ENCODE assay signal across 9 mouse cellular contexts in the genomic region with DNA sequence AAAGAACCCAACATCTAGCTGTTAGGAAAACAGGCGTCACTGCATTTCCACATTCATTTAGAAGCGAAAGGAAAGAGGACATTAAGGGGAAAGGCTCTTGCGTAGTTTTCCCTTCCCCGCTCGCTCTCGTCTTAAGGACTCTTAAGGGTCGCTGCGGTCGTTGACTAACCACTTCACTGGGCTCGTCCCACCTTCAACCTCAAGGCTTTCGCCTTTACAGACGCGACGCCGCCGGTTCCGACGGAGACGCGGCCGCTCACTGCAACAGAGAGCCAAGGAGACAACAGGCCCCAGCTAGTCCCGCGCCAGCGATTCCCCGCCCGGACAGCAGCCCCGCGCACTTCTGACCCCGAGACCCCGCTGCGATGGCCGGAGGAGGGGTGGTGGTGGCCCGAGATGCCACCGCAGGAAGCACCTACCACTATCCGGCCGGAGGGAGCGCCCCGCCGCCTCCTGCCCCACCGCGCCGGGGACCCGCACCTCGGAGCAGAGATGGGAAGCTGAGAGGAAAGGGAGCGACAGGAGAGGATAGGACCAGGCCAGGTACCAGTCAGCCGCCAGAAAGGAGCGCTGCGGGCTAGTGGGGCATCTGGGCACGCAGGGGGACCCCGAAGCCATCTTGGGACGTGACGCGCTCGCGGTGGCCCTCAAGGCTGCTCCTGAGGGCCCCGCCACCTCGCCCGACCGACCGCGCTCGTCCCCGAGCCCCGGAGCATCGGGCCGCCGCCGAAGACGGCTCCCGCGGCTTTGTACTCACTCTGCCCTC. TPM values are rescaled to one million over a fixed set of nuclear protein-coding genes. Genes with fewer than 3 reads are reported as not detected.
A peak's percentile ranks its signal among the peaks of the same experiment; 100 is the strongest.
DNase-seq lines count a peak whose midpoint lies in the region; ATAC-seq lines count a peak whose summit lies in the region.
"Had no signal": no experiment of that assay in that cellular context is flagged by ENCODE, and none has a peak within 500 bp of the region (broad histone marks: within the 10 kb centered on the region; RNA-seq: fewer than 3 reads in every experiment).

No protein-coding gene starts in this region.

- H3K27ac ChIP-seq in brown adipose tissue, adult 24 weeks (replicated peaks; ENCODE audit: low read depth, low read length), result peak overlapping the region; percentile 96
- H3K27ac ChIP-seq in forebrain, embryonic 15.5 days (replicated peaks), result peak overlapping the region; percentile 99
- H3K27ac ChIP-seq in hindbrain, embryonic 16.5 days (ENCODE audit: low read depth, low read length), result peak overlapping the region; percentile 96
- peak overlapping the region; percentile 98 for H3K27ac ChIP-seq in limb, embryonic 12.5 days
- H3K27ac ChIP-seq in midbrain, embryonic 10.5 days (replicated peaks), result peak overlapping the region; percentile 99

- H3K4me3 ChIP-seq in brown adipose tissue, adult 24 weeks (ENCODE audit: insufficient read depth, low read depth, low read length), result peak overlapping the region; percentile 98
- H3K4me3 ChIP-seq in forebrain, embryonic 15.5 days, result peak overlapping the region; percentile 100
- H3K4me3 ChIP-seq in hindbrain, embryonic 16.5 days (ENCODE audit: low read length), result peak overlapping the region; percentile 73
- peak overlapping the region; percentile 99 for H3K4me3 ChIP-seq in limb, embryonic 12.5 days (replicated peaks)
- peak overlapping the region; percentile 89 for H3K4me3 ChIP-seq in midbrain, embryonic 10.5 days

- no peaks in the 10 kb centered on the region for H3K9me3 ChIP-seq in forebrain, embryonic 15.5 days
- H3K9me3 ChIP-seq in hindbrain, embryonic 16.5 days (ENCODE audit: control insufficient read depth, low read length), result no peaks in the 10 kb centered on the region
- H3K9me3 ChIP-seq in limb, embryonic 12.5 days, result no peaks in the 10 kb centered on the region
- no peaks in the 10 kb centered on the region for H3K9me3 ChIP-seq in midbrain, embryonic 10.5 days (replicated peaks)

- H3K9ac ChIP-seq in forebrain, embryonic 15.5 days (replicated peaks), result peak overlapping the region; percentile 100
- H3K9ac ChIP-seq in hindbrain, embryonic 16.5 days (ENCODE audit: low read depth, low read length), result peak overlapping the region; percentile 93
- peak overlapping the region; percentile 99 for H3K9ac ChIP-seq in limb, embryonic 12.5 days (replicated peaks)

- no peaks in the 10 kb centered on the region for H3K27me3 ChIP-seq in forebrain, embryonic 15.5 days
- H3K27me3 ChIP-seq in hindbrain, embryonic 16.5 days (replicated peaks; ENCODE audit: control insufficient read depth, insufficient read depth, low read length), result no peaks in the 10 kb centered on the region
- no peaks in the 10 kb centered on the region for H3K27me3 ChIP-seq in limb, embryonic 12.5 days
- H3K27me3 ChIP-seq in midbrain, embryonic 10.5 days (ENCODE audit: low read depth, poor library complexity, severe bottlenecking), result no peaks in the 10 kb centered on the region

- DNase-seq in adrenal gland, adult 2 months, result peak; percentile 79
- no peak for DNase-seq in adrenal gland, adult (ENCODE audit: inconsistent age in 2 of 2, low spot score in 1 of 2)
- no peak for DNase-seq in midbrain, embryonic 10.5 days (ENCODE audit: low spot score)
- peak; percentile 37 for DNase-seq in right cerebral cortex, postnatal 14 days

- under 1% methylated on average over 71 of the region's 71 CpGs for WGBS in forebrain, embryonic 15.5 days
- under 1% methylated on average over 63 of the region's 71 CpGs for WGBS in hindbrain, embryonic 16.5 days
- WGBS in limb, embryonic 12.5 days, result under 1% methylated on average over 65 of the region's 71 CpGs
- WGBS in midbrain, embryonic 10.5 days, result under 1% methylated on average over 71 of the region's 71 CpGs

- H3K4me2 ChIP-seq in forebrain, embryonic 15.5 days (replicated peaks), result peak overlapping the region; percentile 64
- peak overlapping the region; percentile 63 for H3K4me2 ChIP-seq in hindbrain, embryonic 16.5 days (ENCODE audit: low read length)
- H3K4me2 ChIP-seq in limb, embryonic 12.5 days, result peak overlapping the region; percentile 60

- no peaks in the 10 kb centered on the region for H3K36me3 ChIP-seq in forebrain, embryonic 15.5 days
- no peaks in the 10 kb centered on the region for H3K36me3 ChIP-seq in hindbrain, embryonic 16.5 days (ENCODE audit: control insufficient read depth, insufficient read depth, low read length)
- H3K36me3 ChIP-seq in limb, embryonic 12.5 days, result no peaks in the 10 kb centered on the region; the same call in 1 of the 2 replicates
- peaks cover 14% of the 10 kb centered on the region; the same call in 1 of the 2 replicates for H3K36me3 ChIP-seq in midbrain, embryonic 10.5 days

- ATAC-seq in forebrain, embryonic 15.5 days (replicated peaks), result peak; percentile 85
- peak; percentile 85 for ATAC-seq in hindbrain, embryonic 16.5 days
- peak; percentile 74 for ATAC-seq in limb, embryonic 12.5 days (ENCODE audit: insufficient number of reproducible peaks, insufficient read depth, low FRiP score, low TSS enrichment, low read depth)

- peaks cover 6% of the 10 kb centered on the region for H3K4me1 ChIP-seq in brown adipose tissue, adult 24 weeks (ENCODE audit: control insufficient read depth, insufficient read depth, insufficient read length, low read length)
- H3K4me1 ChIP-seq in forebrain, embryonic 15.5 days, result peaks cover 29% of the 10 kb centered on the region
- peaks cover 11% of the 10 kb centered on the region for H3K4me1 ChIP-seq in hindbrain, embryonic 16.5 days (ENCODE audit: control insufficient read depth, insufficient read depth, low read depth, low read length)
- peaks cover 26% of the 10 kb centered on the region for H3K4me1 ChIP-seq in limb, embryonic 12.5 days (replicated peaks)
- H3K4me1 ChIP-seq in midbrain, embryonic 10.5 days, result peaks cover 31% of the 10 kb centered on the region

RNA-seq across cellular contexts. Expression of gene Tra2a, which starts 0.6 kb away (rescaled TPM):
- total RNA-seq in adrenal gland, adult 2 months (2021), result 10 to 100 TPM; 38.5 to 88.4 TPM
- polyA plus RNA-seq in adrenal gland, adult 2 months (2012; rRNA removed), result 15.6 and 17.5 TPM in 2 replicates
- 27.9 and 49.0 TPM in 2 replicates for polyA plus RNA-seq in brown adipose tissue, adult 24 weeks (2012; ENCODE audit: insufficient read depth, insufficient read length, missing spikeins)
- 147 and 152 TPM in 2 replicates for polyA plus RNA-seq in forebrain, embryonic 15.5 days (2015; fragmentation: Nextera tagmentation; extraction: Ambion mirVana)
- 97.0 and 97.9 TPM in 2 replicates for polyA plus RNA-seq in hindbrain, embryonic 16.5 days (2015; fragmentation: Nextera tagmentation; extraction: Ambion mirVana)
- polyA plus RNA-seq in limb, embryonic 12.5 days (2016; fragmentation: Nextera tagmentation; extraction: Ambion mirVana), result 151 and 169 TPM in 2 replicates
- 121 and 126 TPM in 2 replicates for polyA plus RNA-seq in midbrain, embryonic 10.5 days (2016; fragmentation: Nextera tagmentation; extraction: Ambion mirVana)

RNA-seq across cellular contexts. Expression of gene Igf2bp3, which starts 48.5 kb away (rescaled TPM):
- total RNA-seq in adrenal gland, adult 2 months (2021), result under 1 TPM; 0.17 to 0.20 TPM
- 0.02 TPM in 1 of 2 replicates, not detected in the other for polyA plus RNA-seq in adrenal gland, adult 2 months (2012; rRNA removed)
- polyA plus RNA-seq in brown adipose tissue, adult 24 weeks (2012; ENCODE audit: insufficient read depth, insufficient read length, missing spikeins), result not detected in 2 replicates
- polyA plus RNA-seq in forebrain, embryonic 15.5 days (2015; fragmentation: Nextera tagmentation; extraction: Ambion mirVana), result 36.5 and 39.8 TPM in 2 replicates
- 15.5 and 19.2 TPM in 2 replicates for polyA plus RNA-seq in hindbrain, embryonic 16.5 days (2015; fragmentation: Nextera tagmentation; extraction: Ambion mirVana)
- polyA plus RNA-seq in limb, embryonic 12.5 days (2016; fragmentation: Nextera tagmentation; extraction: Ambion mirVana), result 114 and 122 TPM in 2 replicates
- polyA plus RNA-seq in midbrain, embryonic 10.5 days (2016; fragmentation: Nextera tagmentation; extraction: Ambion mirVana), result 134 and 148 TPM in 2 replicates
- total RNA-seq: left cerebral cortex, adult 18-20 months had no signal

RNA-seq across cellular contexts. Expression of gene Ccdc126, which starts 55.8 kb away (rescaled TPM):
- 10 to 100 TPM; 12.9 to 18.8 TPM for total RNA-seq in adrenal gland, adult 2 months (2021)
- polyA plus RNA-seq in adrenal gland, adult 2 months (2012; rRNA removed), result 3.1 and 3.4 TPM in 2 replicates
- 1.1 and 1.9 TPM in 2 replicates for polyA plus RNA-seq in brown adipose tissue, adult 24 weeks (2012; ENCODE audit: insufficient read depth, insufficient read length, missing spikeins)
- 8.7 and 10.5 TPM in 2 replicates for polyA plus RNA-seq in forebrain, embryonic 15.5 days (2015; fragmentation: Nextera tagmentation; extraction: Ambion mirVana)
- 9.4 and 10.7 TPM in 2 replicates for polyA plus RNA-seq in hindbrain, embryonic 16.5 days (2015; fragmentation: Nextera tagmentation; extraction: Ambion mirVana)
- 7.0 and 7.7 TPM in 2 replicates for polyA plus RNA-seq in limb, embryonic 12.5 days (2016; fragmentation: Nextera tagmentation; extraction: Ambion mirVana)
- 4.7 and 5.6 TPM in 2 replicates for polyA plus RNA-seq in midbrain, embryonic 10.5 days (2016; fragmentation: Nextera tagmentation; extraction: Ambion mirVana)

Comparison
In these comparisons a context has a peak if more than half of its experiments do, and no peak if none do; other contexts are left out.
1. DNase-seq: peak in adrenal gland, adult 2 months (single experiment) and right cerebral cortex, postnatal 14 days (single experiment); none in adrenal gland, adult (0 of 2) and midbrain, embryonic 10.5 days (single experiment).
2. RNA of gene Igf2bp3, which starts 48.5 kb away (polyA plus RNA-seq): 134 to 148 TPM in midbrain, embryonic 10.5 days, 114 to 122 TPM in limb, embryonic 12.5 days, 36.5 to 39.8 TPM in forebrain, embryonic 15.5 days and 15.5 to 19.2 TPM in hindbrain, embryonic 16.5 days; 0.02 TPM in adrenal gland, adult 2 months and not detected in brown adipose tissue, adult 24 weeks; every median in the first group is over 10 times any median in the second.
3. Peak in every context shown above with its lines, with median percentiles within 50 percentile points of each other: H3K27ac ChIP-seq, H3K4me3 ChIP-seq, ATAC-seq, H3K4me2 ChIP-seq and H3K9ac ChIP-seq.